Mouse (Mus musculus): ENCODE data around the gene Hist1h2ah.

Gene Hist1h2ah

DNA sequence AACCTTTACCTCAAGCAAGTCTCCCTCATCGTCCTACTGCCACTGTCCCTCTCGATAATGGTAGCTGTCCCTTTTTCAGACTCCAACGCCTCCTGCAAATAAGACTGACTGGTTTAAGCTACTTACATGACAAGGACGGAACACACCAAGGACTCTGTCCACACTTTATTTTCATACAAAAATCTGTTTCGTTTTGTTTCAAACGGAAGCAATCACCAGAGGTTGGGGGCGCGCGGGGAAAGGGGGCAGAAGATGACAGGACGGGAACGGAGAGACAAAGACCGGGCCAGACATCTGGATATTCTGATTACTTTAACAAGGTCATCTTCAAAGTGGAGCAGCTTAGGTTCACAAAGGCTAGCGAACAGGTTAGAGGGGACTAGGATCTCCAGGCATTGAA lies 21.7 kb downstream of the Hist1h2ah start:
- DNase-seq (ENCODE audit: extremely low read depth, insufficient read length, low spot score) = no peak

DNA sequence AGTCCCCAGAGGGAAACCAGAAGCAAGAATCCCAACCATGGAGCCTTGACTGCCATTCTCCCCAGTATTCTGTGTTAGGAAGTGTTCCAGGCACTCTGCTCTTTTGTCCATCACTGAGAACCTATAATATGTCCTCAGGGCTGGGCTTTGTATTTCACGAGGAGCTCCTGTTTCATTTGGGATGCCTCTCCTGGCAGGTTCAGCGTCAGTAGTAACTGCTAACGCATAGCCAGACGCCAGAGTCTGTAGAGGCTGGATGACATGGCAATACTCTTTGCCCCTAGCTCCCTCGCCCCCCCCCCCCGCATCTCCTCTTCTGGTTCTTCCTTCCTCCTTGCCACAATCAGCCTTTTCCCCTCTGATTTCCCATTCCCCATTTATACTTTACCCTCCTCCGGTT lies 25.7 kb downstream of the Hist1h2ah start, which contains the start of gene Prss16:
Prss16 (minus strand) TSS at position 101 of the 400 bp plus-strand sequence.
- no peak for DNase-seq (ENCODE audit: extremely low read depth, insufficient read length, low spot score)

DNA sequence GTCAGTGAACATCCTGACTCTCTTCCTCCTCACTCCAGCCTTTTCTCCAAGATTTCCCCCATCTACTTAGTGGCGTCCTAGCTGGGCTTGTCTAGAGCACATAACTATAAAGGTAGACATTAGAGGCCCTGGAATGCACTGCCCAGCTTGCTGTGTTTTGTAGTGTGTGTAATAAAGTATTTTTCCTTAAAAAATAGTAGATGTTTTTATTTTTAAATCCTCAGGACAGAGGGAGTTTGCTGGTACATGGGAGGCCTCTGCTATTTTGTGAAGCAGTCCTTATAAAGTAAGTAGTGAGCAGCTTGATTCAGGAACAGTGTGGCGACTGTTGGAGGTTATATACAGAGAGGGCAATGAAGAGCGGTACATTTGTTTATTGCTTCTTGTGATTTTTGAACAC lies 26.7 kb downstream of the Hist1h2ah start:
- no peak for DNase-seq (ENCODE audit: extremely low read depth, insufficient read length, low spot score)

DNA sequence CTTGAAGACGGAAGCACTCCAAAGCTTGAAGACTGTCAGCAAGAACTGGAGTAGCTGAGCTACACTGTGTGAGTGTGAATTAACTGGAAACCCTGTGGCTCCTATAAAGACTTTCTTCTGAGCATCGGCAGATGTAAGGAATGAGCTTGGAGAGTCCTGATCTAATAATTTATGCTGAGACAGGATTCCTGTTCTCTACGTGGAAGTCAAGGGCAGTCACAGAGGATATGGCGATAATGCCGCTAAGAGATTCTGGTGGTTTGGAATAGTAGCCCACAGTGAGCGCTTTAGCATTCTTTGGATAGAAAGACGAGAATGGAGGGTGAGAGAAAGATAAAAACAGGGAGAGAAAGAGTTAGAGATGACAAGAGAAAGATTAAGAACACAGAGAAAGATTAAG lies 27.5 kb downstream of the Hist1h2ah start:
- no peak for DNase-seq (ENCODE audit: extremely low read depth, insufficient read length, low spot score)

DNA sequence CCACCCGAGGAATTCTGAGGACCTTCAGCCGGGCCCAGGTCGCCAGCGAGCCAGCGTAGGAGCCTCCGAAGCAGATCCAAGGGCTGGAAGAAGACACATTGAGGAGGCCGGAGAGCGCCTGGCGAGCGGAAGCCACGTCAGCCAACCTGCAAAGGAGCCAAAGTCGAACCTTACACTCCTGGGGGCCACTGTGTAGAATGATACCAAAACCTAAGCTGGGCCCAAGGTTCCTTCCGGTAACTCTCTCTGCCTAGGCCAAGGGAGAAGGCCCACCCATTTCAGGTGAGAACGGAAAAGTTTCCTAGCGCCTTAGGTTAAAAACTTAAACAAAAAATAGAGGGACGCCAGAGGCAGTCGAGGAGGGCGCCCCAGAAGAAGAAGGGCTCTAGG lies 28.3 kb downstream of the Hist1h2ah start:
- DNase-seq (ENCODE audit: extremely low read depth, insufficient read length, low spot score) = no peak

DNA sequence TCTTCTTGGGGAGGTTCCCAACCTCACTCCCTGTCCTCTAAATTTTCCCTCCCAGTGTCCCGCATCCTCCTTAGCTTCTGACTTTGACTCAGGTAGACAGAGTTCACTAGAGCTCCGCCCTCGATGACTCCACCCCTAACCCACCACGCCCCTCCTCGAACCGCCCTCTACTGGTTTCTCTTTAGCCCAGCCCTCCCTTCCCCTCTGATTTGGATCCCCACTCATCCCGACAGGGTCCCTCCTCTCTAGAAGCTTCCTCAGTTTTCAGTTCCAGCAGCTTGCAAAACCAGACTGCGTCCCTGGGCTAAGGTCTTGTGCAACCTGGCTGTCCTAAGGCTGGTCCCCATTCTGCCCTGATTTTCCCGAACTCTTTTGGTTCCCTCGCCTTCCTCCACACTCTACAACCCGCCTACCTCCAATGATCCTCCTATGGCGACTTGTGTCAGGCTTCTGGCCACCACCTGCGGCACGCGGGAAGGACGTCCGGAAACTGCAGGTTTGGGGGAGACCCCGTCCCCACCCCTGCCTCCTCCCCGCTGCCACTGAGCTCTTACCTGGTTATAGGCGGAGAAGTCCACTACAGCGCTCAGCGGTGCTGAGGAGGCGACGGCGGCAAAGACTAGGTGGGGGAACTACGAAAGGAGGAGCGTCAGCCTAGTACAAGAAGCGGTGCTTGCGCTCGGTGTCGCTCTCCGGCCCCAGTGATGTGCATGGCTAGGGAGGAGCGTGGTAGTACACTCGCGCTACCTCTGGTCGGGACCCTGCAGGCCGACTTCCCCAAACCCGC lies 28.8 kb downstream of the Hist1h2ah start:
- DNase-seq (ENCODE audit: extremely low read depth, insufficient read length, low spot score) = peak; percentile 80

DNA sequence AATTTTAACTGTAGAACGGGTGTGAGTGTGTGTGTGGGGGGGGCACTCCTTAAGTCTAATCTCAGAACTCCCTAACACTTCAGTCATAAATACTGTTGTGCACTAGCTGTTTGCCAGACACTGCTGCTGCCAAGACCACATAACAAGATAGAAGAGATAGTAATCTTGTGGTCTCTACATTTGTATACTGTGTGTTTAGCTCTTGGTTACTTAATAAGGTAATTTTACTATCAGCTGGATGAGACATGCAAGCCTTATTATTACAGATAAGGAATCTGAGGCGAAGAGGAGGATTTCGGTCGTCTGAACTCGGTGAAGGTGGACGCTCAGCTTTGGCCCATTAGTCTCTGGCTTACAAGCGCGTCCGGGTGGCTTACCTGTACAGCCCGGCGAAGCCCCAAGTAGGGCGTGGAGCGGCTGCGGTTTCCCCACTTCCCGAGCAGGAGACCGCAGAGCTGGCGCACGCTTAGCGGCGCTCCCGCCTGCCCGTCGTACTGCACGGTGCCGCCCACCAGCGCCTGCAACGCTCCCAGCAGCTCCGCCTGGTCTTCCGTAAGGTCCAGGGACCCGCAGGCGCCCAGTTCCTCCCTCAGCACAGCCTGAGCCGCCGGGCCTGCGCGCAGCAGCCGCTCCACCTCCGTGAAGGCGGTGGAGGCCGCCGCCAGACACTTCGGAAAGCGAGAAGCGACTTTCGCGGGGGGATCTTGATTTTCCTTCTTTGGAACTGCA lies 29.6 kb downstream of the Hist1h2ah start:
- DNase-seq (ENCODE audit: extremely low read depth, insufficient read length, low spot score) = peak; percentile 83

DNA sequence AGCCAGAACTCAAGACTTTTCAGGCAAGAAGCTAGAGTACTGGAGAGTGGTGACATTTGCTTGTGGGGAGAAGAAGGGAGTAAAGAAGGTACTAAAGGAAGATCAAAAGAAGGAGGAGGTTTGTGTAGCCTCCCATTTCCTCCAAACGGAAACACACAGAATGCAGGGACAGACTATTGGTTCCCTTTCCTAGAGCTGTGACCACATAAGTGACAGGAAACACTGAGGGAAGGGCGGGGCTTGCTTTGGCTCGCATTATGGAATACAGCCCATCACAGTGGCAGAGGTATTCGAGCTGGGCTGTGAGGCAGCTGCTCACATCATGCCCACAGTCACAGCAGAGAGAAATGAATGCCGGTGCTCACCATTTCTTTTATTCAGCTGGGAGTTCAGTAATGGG lies 33.5 kb downstream of the Hist1h2ah start:
- DNase-seq (ENCODE audit: extremely low read depth, insufficient read length, low spot score) = no peak

DNA sequence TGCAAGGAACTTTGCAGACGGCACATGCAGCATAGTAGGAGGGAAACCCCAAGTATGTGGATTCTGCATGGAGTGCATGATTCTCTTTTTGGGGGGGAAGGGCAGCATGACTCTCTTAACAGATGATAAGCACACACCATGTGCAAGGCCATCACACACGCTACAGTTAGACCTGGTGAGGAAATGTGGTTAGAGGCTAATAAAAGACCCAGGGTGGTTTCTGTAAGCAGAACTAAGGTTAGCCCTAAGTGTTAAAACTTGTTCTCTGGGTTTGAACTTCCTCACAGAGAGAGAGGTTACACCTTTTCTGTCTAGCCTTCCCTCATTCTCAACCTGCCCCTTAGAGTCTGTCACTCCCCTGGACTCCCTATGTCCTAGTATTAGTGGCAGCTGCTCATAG lies 34.0 kb downstream of the Hist1h2ah start:
- DNase-seq (ENCODE audit: extremely low read depth, insufficient read length, low spot score) = no peak

DNA sequence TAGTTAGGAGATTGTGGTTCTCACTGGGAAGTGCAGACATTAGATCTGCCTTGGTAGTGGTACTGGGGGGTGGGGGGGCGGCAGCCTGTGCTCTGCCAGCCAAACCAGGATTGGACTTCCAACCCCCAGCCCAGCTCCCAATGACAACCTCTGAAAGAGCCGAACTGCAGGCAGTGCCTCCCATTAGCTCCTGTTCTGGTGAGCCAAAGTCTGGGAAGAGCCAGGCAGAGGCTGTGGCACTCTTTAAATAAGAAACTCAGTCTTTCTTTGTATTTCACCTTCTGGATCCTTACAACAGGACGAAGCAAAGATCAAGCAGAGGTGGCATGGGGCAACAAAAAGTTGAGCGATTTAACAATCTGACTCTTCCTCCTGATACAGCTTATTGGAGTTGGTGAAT lies 36.2 kb downstream of the Hist1h2ah start:
- DNase-seq (ENCODE audit: extremely low read depth, insufficient read length, low spot score) = no peak

DNA sequence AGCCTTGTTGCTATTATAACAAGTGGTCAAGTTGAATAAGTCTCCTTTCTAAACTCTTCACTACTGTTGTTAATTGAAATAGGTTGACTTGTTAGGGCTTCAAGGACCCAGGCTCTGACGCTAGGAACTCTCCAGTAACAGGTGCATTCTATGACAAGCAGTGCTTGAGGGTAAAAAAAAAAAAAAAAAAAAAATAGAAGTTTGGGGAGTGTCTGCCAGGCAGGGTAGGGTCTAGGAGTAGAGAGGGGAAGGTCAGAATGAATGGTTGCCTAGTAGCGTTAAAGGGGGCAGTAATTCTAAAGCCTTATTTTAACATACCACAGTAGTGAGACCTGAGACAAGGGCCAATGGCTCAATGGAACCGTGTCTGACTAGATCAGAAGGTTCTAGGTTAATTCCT lies 37.0 kb downstream of the Hist1h2ah start:
- DNase-seq (ENCODE audit: extremely low read depth, insufficient read length, low spot score) = no peak

DNA sequence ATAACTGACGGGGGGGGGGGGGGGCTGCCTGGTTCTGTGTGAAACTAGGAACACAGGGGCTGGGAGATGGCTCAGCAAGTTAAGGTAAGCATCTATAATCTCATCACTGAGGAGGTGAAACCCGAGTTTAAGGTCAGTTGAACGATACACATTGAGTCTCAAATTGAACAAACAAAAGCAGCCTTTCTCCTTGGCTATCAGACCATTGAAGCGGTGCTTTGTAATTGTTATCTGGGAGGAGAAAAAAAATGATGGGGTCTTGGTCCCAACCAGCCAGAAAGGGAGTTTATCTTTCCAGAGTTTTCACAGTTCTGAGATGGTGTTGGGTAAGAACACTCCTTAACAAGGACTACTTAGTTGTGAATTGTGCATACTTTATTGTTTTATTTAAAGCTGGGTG lies 37.5 kb downstream of the Hist1h2ah start:
- DNase-seq (ENCODE audit: extremely low read depth, insufficient read length, low spot score) = no peak

DNA sequence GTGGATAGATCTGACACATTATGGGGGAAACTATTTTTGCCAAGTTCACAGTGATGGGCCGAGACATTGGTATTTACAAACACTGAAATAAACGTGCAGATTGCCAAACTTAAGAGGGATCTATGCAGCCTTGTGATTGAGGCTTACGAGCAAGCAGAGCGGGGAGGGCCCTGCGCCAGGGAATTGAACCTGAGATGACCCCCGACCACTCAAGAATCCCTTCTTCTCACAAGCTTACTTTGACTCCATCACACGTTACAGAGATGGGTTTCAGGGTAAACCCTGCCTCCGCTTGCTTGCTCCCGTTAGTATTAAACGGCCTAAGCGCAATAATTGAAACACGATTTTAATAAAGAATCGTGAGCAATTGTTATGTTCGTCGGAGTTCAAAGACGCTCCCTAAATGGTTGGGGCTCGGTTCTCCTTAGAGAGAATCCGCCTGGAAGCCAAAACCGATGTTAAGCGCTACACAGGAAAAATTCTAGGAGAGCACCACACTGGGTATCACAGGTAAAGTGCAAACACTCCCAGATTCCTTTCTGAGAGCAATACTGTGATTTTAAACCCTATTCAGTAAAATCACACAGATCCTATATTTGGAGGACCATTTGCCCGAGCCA lies 38.1 kb downstream of the Hist1h2ah start:
- DNase-seq (ENCODE audit: extremely low read depth, insufficient read length, low spot score) = no peak

DNA sequence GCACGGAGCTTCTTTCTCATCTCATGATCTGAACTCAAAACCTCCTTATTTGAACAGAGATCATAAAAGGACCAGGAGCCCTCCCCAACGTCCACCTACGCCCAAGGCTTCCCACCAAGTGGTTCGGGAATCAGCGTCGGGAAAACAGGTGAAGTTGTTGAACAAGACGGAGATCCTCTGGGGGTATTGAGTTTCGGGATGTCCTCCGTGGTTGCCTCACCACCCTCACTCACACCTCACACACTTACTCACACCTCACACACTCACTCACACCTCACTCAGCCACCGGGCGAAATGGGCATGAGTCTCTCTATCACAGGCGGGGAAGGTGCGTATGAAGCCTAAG lies 38.6 kb downstream of the Hist1h2ah start:
- DNase-seq (ENCODE audit: extremely low read depth, insufficient read length, low spot score) = no peak

DNA sequence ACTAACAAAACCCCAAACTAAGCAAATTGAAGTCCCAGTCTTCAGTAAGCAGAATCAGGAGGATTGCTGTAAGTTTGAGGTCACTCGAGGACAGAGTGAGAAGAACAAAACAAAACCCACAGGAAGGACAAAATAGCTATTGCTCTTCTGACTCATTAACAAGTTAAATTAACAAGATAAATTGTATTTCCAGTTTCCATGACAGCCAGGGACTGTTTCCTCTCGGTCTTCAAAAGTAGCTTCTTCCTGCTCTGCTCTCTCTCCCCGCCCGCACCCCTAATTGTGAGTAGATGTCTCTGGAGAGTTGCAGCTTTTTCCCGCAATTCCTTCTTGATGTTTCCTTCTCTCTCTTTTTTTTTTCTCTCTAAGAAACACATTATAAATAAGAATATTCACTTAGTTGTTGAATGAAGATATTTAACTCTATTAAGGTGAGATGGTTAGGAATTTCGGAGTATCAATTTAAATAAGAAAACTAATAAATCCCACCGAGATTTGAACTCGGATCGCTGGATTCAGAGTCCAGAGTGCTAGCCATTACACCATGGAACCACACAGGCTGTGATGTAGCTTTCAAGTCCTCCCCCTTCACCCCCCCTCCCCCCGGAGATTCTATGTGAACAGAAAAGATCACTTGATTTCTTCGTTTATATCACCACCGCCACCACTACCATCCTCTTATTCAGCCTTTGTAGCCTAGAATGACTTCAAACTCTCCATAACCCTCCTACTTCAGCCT lies 39.1 kb downstream of the Hist1h2ah start:
- DNase-seq (ENCODE audit: extremely low read depth, insufficient read length, low spot score) = peak; percentile 49

DNA sequence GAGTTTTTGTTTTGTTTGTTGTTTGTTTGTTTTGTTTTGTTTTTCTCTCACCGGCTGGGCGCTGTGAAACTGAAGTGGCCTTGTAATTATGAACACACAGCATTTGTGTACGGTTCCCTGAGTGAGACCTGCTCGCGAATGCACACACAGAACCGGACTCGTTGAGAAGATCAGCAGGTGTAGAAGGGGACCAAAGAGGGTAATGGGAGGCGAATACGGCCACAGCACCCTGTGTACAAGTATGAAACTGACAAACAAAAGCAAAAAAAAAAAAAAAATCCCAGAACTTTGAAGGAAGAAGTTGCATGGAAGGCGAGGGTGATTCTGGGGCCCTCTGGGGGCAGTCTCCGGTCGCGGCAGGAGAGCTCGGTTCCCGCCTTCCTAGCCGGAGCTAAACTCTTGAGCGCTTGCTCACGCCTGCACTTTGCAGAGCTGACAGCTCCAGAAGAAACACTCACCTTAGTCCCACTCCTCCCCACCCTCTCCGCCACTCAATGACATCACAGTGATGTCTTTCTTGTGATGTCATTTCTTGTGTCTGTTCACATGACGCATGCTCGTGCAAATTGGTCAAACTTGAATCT lies 39.9 kb downstream of the Hist1h2ah start:
- DNase-seq (ENCODE audit: extremely low read depth, insufficient read length, low spot score) = peak; percentile 66

DNA sequence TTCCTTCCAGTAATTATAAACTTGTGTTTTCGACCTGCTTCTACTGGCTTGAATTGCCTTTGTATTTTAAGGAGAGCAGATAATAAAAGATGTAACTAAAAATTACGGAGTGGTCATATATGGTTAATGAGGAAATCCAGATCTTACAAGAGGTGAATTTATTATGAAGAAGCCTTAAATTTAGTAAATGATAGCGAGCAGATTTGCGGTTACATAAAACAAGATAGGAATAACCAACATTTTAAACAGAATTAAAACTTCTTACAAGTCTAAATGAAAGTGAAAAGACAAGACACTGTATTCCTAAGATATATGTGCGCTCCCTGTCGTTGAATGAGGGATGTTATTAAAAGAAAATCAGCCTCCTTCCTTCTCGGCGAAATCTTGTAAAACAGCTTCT lies 40.5 kb downstream of the Hist1h2ah start:
- no peak for DNase-seq (ENCODE audit: extremely low read depth, insufficient read length, low spot score)

DNA sequence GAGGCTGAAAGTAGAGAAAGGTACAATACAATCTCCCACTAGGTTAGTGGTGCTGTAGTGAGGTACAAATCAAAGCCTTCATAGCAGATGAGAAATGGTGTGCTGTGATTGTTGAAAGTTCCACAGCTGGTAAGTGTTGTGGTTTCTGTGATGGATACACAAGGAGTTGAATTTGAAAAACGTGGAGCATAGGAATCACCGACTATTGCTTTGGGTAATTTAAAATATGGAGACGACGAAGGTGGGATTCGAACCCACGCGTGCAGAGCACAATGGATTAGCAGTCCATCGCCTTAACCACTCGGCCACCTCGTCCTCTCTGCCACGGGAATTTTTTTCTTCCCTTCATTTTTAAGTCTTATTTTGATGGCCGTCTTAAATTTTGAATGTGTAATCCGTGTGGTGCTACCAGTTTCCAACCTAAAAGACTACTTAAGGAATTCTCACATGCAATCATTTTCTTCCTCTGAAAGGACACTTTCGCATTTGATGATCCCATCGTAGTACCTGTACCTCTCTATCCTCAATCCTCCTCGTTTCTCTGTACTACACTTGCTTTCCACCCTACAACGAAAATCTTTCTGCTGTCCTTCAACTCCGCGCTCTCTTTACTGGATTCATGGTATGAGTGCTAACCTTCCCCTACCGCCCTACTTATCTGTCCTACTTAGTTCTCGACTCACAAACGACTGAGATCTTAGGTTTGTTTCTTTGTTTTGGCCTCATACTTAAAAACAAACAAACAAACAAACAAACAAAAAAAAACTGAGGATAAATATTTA lies 41.2 kb downstream of the Hist1h2ah start:
- DNase-seq (ENCODE audit: extremely low read depth, insufficient read length, low spot score) = peak; percentile 66

DNA sequence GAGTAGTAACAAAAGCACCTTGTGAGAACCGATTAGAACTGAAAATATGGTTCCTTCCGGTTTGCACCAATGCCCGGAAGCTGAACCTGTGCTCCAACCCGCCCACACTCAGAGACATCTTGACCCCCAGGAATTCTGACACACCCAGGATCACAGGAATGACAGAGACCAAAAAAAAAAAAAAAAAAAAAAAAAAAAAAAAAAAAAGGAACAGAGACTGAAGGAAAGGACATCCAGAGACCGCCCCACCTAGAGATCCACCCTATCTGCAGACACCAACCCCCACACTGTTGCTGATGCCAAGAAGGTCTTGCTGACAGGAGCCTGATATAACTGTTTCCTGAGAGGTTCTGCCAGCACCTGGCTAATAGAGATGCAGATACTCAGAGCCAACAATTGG lies 42.8 kb downstream of the Hist1h2ah start:
- no peak for DNase-seq (ENCODE audit: extremely low read depth, insufficient read length, low spot score)

All from 3134 (cell line).